Mouse (Mus musculus) erythroblast, embryonic 14.5 days (primary cell): ENCODE data around the gene Sox5.

ENCODE experiments used
- GATA1 ChIP-seq: IDR thresholded peaks from 2 replicates; pipeline ENCODE4 v1.6.1; 2012; ENCODE audit warnings: low read length, inconsistent platforms, mixed read lengths
- TAL1 ChIP-seq: IDR thresholded peaks from 3 replicates; pipeline ENCODE4 v1.6.1; 2012; ENCODE audit warnings: low read length, inconsistent platforms, mixed read lengths

GRCm38 (mm10) chr6:144759193-144759592 lies 22.6 kb downstream of the Sox5 start:
- TF ChIP-seq TAL1 (no peak), GATA1 (no peak)
